Mouse (Mus musculus): ENCODE measurements around the gene Klhl20. TPM values are rescaled to one million over a fixed set of nuclear protein-coding genes. Genes with fewer than 3 reads are reported as not detected.

Gene Klhl20
- polyA plus RNA-seq, 1 experiment = 19.1 TPM

DNA sequence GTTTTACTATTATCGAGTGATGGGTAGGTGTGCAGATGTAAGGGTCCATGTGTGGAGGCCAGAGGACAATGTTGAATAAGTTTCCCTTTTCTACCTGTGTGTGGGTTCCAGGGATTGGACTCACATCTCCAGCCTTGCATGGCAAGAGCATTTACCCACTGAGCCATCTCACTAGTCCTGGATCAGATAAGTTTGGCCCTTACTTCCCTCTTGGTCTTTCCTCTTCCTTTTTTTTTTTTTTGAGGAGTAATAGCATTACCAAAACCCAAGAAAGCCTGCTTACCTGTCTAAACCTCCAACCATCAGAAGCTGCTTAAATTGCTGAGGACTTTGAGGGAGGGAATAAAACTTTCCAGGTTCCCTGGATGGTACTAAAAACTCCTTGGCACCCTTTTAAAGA is 74.1 kb downstream of the Klhl20 start:
- Histone ChIP-seq H3K27ac (ENCODE audit: control insufficient read depth, insufficient read depth, low read length) (no peak overlapping the region), H3K4me3 (ENCODE audit: control insufficient read depth, insufficient read depth, low read length) (no peak overlapping the region), H3K36me3 (ENCODE audit: control insufficient read depth, insufficient read depth, low read length) (peaks cover 3% of the 10 kb centered on the region; the same call in 1 of the 2 replicates), H3K4me1 (replicated peaks; ENCODE audit: control insufficient read depth, insufficient read depth, low read length) (no peaks in the 10 kb centered on the region), H3K27me3 (ENCODE audit: control insufficient read depth, insufficient read depth, low read length) (no peaks in the 10 kb centered on the region)
- TF ChIP-seq POLR2A (IDR thresholded peaks at IDR 0.05; ENCODE audit: control insufficient read depth, extremely low read depth, insufficient read depth, low read length, poor library complexity) (no peak), CTCF (IDR thresholded peaks at IDR 0.05; ENCODE audit: borderline replicate concordance, control insufficient read depth, extremely low read depth, insufficient read depth, low read length, poor library complexity) (no peak)
- 96% methylated on average over 1 of the region's 1 CpGs for WGBS
- DNase-seq = no peak

DNA sequence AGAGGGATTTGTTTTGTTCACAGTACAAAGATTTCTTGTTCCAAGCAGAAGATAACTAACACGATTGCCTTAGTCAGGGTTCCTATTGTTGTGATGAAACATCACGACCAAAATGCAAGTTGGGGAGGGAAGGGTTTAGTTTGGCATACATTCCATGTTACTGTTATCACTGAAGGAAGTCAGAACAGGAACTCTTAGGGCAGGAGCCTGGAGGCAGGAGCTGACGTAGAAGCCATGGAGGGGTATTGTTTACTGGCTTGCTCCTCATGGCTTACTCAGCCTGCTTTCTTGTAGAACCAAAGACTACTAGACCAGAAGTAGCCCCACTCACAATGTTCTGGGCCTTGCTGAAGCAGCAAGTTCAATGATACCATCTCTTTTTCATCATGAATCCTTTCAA is 84.3 kb downstream of the Klhl20 start:
- no peaks in the 10 kb centered on the region for H3K27me3 ChIP-seq (ENCODE audit: control insufficient read depth, insufficient read depth, low read length)
- H3K4me3 ChIP-seq (ENCODE audit: control insufficient read depth, insufficient read depth, low read length) = no peak overlapping the region
- H3K36me3 ChIP-seq (ENCODE audit: control insufficient read depth, insufficient read depth, low read length) = peaks cover 15% of the 10 kb centered on the region; the same call in 1 of the 2 replicates
- no peak for DNase-seq
- no peak for TF ChIP-seq CTCF (IDR thresholded peaks at IDR 0.05; ENCODE audit: borderline replicate concordance, control insufficient read depth, extremely low read depth, insufficient read depth, low read length, poor library complexity)
- no peak for TF ChIP-seq POLR2A (IDR thresholded peaks at IDR 0.05; ENCODE audit: control insufficient read depth, extremely low read depth, insufficient read depth, low read length, poor library complexity)
- 97% methylated on average over 3 of the region's 3 CpGs for WGBS
- no peaks in the 10 kb centered on the region for H3K4me1 ChIP-seq (replicated peaks; ENCODE audit: control insufficient read depth, insufficient read depth, low read length)
- no peak overlapping the region for H3K27ac ChIP-seq (ENCODE audit: control insufficient read depth, insufficient read depth, low read length)

DNA sequence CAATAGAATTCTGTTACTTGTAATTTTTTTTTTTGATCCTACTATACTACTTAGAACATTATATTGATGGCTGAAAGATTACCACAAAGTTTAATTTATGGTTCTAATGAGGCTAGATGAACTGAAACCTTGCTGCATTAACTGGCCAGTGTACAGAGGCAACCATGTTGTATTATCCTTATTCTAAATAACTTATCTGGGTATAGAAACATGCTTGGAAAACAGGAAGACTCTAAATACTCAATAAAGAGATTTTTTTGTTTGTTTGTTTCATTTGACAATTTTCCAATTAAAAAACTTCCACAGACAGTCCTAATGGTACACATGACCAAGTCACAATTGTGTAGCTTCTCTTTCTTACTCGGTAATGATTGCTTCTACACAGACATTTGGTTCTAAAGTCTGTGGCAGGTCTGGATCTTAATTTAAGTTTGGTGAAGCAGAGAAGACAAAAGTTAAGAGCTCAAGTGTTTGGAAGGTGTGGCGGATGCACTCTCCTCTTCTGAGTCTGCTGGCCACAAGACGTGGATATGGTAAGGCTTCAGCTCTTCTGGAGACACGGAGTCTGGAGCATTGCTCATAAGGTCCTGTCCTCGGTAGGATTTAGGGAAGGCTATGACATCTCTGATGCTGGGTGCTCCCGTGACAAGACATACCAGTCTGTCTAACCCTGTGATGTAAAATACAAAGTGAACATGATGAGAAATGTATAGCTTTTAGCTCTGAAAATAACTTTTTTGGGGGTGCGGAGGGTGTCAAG is 89.9 kb downstream of the Klhl20 start:
- H3K4me3 ChIP-seq (ENCODE audit: control insufficient read depth, insufficient read depth, low read length) = no peak overlapping the region
- H3K27ac ChIP-seq (ENCODE audit: control insufficient read depth, insufficient read depth, low read length) = no peak overlapping the region
- 95% methylated on average over 7 of the region's 7 CpGs for WGBS
- H3K4me1 ChIP-seq (replicated peaks; ENCODE audit: control insufficient read depth, insufficient read depth, low read length) = no peaks in the 10 kb centered on the region
- no peaks in the 10 kb centered on the region for H3K27me3 ChIP-seq (ENCODE audit: control insufficient read depth, insufficient read depth, low read length)
- no peak for DNase-seq
- TF ChIP-seq POLR2A (IDR thresholded peaks at IDR 0.05; ENCODE audit: control insufficient read depth, extremely low read depth, insufficient read depth, low read length, poor library complexity) (no peak), CTCF (IDR thresholded peaks at IDR 0.05; ENCODE audit: borderline replicate concordance, control insufficient read depth, extremely low read depth, insufficient read depth, low read length, poor library complexity) (no peak)
- H3K36me3 ChIP-seq (ENCODE audit: control insufficient read depth, insufficient read depth, low read length) = peaks cover 37% of the 10 kb centered on the region

GRCm38 (mm10) chr1:161040855-161041254 is 90.5 kb downstream of the Klhl20 start:
- DNase-seq = no peak
- Histone ChIP-seq H3K27ac (ENCODE audit: control insufficient read depth, insufficient read depth, low read length) (no peak overlapping the region), H3K36me3 (ENCODE audit: control insufficient read depth, insufficient read depth, low read length) (peaks cover 41% of the 10 kb centered on the region), H3K27me3 (ENCODE audit: control insufficient read depth, insufficient read depth, low read length) (no peaks in the 10 kb centered on the region), H3K4me1 (replicated peaks; ENCODE audit: control insufficient read depth, insufficient read depth, low read length) (peaks cover 4% of the 10 kb centered on the region; the same call in 1 of the 2 replicates), H3K4me3 (ENCODE audit: control insufficient read depth, insufficient read depth, low read length) (no peak overlapping the region)
- no peak for TF ChIP-seq POLR2A (IDR thresholded peaks at IDR 0.05; ENCODE audit: control insufficient read depth, extremely low read depth, insufficient read depth, low read length, poor library complexity)
- no peak for TF ChIP-seq CTCF (IDR thresholded peaks at IDR 0.05; ENCODE audit: borderline replicate concordance, control insufficient read depth, extremely low read depth, insufficient read depth, low read length, poor library complexity)

GRCm38 (mm10) chr1:161040426-161040770 is 90.9 kb downstream of the Klhl20 start:
- Histone ChIP-seq H3K27ac (ENCODE audit: control insufficient read depth, insufficient read depth, low read length) (no peak overlapping the region), H3K4me1 (replicated peaks; ENCODE audit: control insufficient read depth, insufficient read depth, low read length) (peaks cover 4% of the 10 kb centered on the region; the same call in 1 of the 2 replicates)
- WGBS = 96% methylated on average over 1 of the region's 1 CpGs

DNA sequence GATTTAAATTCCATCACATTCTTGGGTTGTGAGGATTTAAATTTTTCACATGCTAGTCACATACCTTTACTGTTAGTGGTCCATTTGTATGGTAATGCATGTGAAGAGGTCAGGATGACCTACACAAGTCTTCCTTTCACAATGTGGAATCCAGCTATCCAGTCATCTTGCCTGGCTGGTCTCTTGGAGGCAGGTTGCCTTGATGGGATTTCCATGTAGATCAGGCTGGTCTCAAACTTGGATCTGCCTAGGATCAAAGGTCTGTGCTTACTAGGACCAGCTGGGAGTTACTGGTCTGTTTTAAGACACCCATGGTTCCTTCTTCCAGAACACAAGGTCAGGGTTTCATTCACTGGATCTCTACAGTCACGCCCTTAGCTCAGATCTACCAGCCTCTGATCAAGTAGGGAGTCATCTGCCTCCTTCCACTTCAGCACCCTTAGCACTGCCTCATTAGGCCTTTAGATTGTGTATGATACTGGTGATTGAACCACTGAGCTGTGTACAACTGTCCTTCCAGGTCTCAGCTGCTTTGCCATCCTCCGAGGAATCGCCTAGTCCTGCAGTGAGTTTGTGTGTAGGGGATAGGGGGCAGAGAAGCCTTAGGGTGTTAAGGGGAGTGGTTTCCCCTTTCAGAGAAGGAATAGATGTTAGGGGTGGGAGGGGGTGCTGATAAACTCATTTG is 91.4 kb downstream of the Klhl20 start:
- Histone ChIP-seq H3K4me3 (ENCODE audit: control insufficient read depth, insufficient read depth, low read length) (no peak overlapping the region), H3K36me3 (ENCODE audit: control insufficient read depth, insufficient read depth, low read length) (peaks cover 41% of the 10 kb centered on the region), H3K27ac (ENCODE audit: control insufficient read depth, insufficient read depth, low read length) (no peak overlapping the region), H3K27me3 (ENCODE audit: control insufficient read depth, insufficient read depth, low read length) (no peaks in the 10 kb centered on the region), H3K4me1 (replicated peaks; ENCODE audit: control insufficient read depth, insufficient read depth, low read length) (peaks cover 4% of the 10 kb centered on the region; the same call in 1 of the 2 replicates)
- 73% methylated on average over 3 of the region's 3 CpGs for WGBS
- DNase-seq = no peak
- no peak for TF ChIP-seq CTCF (IDR thresholded peaks at IDR 0.05; ENCODE audit: borderline replicate concordance, control insufficient read depth, extremely low read depth, insufficient read depth, low read length, poor library complexity)
- no peak for TF ChIP-seq POLR2A (IDR thresholded peaks at IDR 0.05; ENCODE audit: control insufficient read depth, extremely low read depth, insufficient read depth, low read length, poor library complexity)

More at GRCm38 (mm10) chr1:161040426-161040770, 90.9 kb downstream of the Klhl20 start:
- DNase-seq = no peak
- Histone ChIP-seq H3K36me3 (ENCODE audit: control insufficient read depth, insufficient read depth, low read length) (peaks cover 41% of the 10 kb centered on the region), H3K27me3 (ENCODE audit: control insufficient read depth, insufficient read depth, low read length) (no peaks in the 10 kb centered on the region), H3K4me3 (ENCODE audit: control insufficient read depth, insufficient read depth, low read length) (no peak overlapping the region)
- TF ChIP-seq POLR2A (IDR thresholded peaks at IDR 0.05; ENCODE audit: control insufficient read depth, extremely low read depth, insufficient read depth, low read length, poor library complexity) = no peak
- TF ChIP-seq CTCF (IDR thresholded peaks at IDR 0.05; ENCODE audit: borderline replicate concordance, control insufficient read depth, extremely low read depth, insufficient read depth, low read length, poor library complexity) = no peak

All from thymus, adult 2 months (tissue).